Mouse (Mus musculus) liver, embryonic 18 days (tissue): ENCODE measurements around the gene Kdm5d. TPM values are rescaled to one million over a fixed set of nuclear protein-coding genes. Genes with fewer than 3 reads are reported as not detected.

Source experiments
- polyA plus RNA-seq: library from polyadenylated mRNA; depleted of rRNA; stranded (reverse); fragments of >200 nt; gene quantifications from 2 replicates; pipeline ENCODE4 v1.2.3, GENCODE M21; 2012; rRNA removed

The Kdm5d gene
- 6.3 TPM in 1 of 2 replicates, not detected in the other for polyA plus RNA-seq

DNA sequence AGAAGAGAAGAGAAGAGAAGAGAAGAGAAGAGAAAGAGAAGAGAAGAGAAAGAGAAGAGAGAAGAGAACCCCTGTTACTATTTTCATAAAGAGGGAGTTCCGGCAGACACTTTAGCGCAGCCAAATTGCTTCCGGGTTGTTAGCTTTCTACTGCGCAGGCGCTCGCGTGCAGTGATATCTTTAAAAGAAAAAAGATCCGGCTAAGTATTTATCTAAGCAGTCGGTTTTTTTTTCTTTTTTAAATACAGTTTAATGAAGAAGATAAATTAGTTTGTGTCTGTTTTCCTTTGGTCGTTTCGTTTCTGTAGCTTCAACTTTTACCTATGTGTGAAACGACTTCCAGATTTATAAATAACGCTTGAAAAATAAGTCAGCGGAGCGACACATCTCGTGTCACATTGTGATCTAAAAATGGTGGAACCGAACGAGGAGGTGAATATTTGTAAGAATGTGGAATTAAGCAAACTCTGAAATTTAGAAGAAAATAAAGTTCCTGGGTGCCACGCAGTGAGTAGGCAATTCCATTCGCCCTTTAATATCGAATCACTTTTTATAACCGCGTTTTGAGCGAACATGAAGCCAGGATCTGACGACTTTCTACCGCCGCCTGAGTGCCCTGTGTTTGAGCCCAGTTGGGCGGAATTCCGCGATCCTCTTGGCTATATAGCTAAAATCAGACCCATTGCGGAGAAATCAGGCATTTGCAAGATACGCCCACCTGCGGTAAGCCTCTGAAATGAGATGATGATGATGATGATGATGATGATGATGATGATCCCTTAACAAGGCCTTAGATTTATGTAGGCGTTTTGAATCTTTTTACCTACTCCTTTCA lies at the start of gene Kdm5d:
Gene Kdm5d, plus strand, starts transcription at position 396 of the 835 bp plus-strand sequence.

Other genes starting within 250 kb of the Kdm5d start
- gene Zfy1, start 100.4 kb upstream of the Kdm5d start, polyA plus RNA-seq = 0.01 TPM in 1 of 2 replicates, not detected in the other
- gene Uba1y, start 79.1 kb upstream of the Kdm5d start, polyA plus RNA-seq = not detected in 2 replicates
- gene Eif2s3y, start 112.8 kb downstream of the Kdm5d start, polyA plus RNA-seq = 0.01 and 29.5 TPM in 2 replicates